Mouse (Mus musculus): Measurements from ENCODE around the gene Tmem132d. TPM values are rescaled to one million over a fixed set of nuclear protein-coding genes. Genes with fewer than 3 reads are reported as not detected.

Tmem132d gene
- 1.9 and 2.1 TPM in 2 replicates for polyA plus RNA-seq (2014; fragmentation: Nextera tagmentation; extraction: Ambion mirVana)

DNA sequence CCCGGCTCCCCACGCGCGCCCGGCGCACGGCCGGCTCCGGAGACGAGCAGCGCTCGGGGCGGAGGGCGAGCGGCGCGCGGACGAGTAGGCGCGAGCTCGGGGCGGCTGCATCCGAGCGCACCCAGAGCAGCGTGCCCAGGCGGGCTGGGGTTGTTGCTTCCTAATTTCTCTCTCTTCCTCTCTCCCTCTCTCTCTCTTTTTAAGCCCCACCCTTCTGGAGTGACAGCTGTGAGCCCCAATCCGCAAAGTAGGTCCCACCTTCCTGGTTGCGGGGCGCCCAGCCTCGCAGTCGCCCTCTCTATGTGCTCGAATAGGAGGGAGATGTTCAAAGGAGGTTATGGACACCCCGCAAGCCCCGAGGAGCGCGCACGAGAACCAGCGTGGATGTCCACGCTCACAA lies at the start of gene Tmem132d:
Tmem132d (minus strand) TSS at position 162 of the 400 bp plus-strand sequence.
- Histone ChIP-seq H3K27me3 (ENCODE audit: control insufficient read depth, insufficient read depth, low read length) (peaks cover 32% of the 10 kb centered on the region), H3K4me3 (ENCODE audit: low read depth, low read length) (peak within 1 kb of the TSS; percentile 48), H3K9me3 (ENCODE audit: control insufficient read depth, low read length) (no peaks in the 10 kb centered on the region), H3K36me3 (ENCODE audit: control insufficient read depth, insufficient read depth, low read length) (no peaks in the 10 kb centered on the region), H3K9ac (ENCODE audit: low read length) (peak within 1 kb of the TSS; percentile 50), H3K27ac (ENCODE audit: low read depth, low read length) (no peak within 1 kb of the TSS), H3K4me2 (ENCODE audit: low read depth) (peak within 1 kb of the TSS; percentile 81), H3K4me1 (ENCODE audit: control insufficient read depth, insufficient read depth, low read length) (peaks cover 7% of the 10 kb centered on the region; the same call in 1 of the 2 replicates)
- DNase-seq (ENCODE audit: low spot score) (peak; percentile 55), ATAC-seq (ENCODE audit: insufficient read depth, low FRiP score, low TSS enrichment) (no peak)
- WGBS = under 1% methylated on average over 38 of the region's 40 CpGs

DNA sequence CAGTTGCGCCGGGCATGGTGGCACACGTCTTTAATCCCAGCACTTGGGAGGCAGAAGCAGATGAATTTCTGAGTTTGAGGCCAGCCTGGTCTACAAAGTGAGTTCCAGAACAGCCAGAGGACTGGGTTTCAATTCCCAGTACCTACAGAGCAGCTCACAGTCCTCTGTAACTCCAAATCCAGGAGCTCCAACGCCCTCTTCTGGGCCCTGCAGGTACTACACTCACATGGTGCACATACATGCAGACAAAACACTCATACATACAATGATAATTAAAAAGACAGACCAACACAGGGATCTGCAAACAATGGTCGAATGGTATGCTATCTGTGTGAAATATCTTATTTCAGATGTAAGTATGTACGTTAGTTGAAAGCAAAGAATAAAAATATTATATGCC lies 47.9 kb upstream of the Tmem132d start:
- Histone ChIP-seq H3K4me2 (ENCODE audit: low read depth) (no peak overlapping the region), H3K27me3 (ENCODE audit: control insufficient read depth, insufficient read depth, low read length) (no peaks in the 10 kb centered on the region), H3K4me1 (ENCODE audit: control insufficient read depth, insufficient read depth, low read length) (peaks cover 6% of the 10 kb centered on the region), H3K9ac (ENCODE audit: low read length) (no peak overlapping the region), H3K27ac (ENCODE audit: low read depth, low read length) (no peak overlapping the region), H3K36me3 (ENCODE audit: control insufficient read depth, insufficient read depth, low read length) (no peaks in the 10 kb centered on the region), H3K9me3 (ENCODE audit: control insufficient read depth, low read length) (no peaks in the 10 kb centered on the region), H3K4me3 (ENCODE audit: low read depth, low read length) (no peak overlapping the region)
- WGBS = 82% methylated on average over 6 of the region's 6 CpGs
- DNase-seq (ENCODE audit: low spot score) = no peak
- ATAC-seq (ENCODE audit: insufficient read depth, low FRiP score, low TSS enrichment) = no peak

DNA sequence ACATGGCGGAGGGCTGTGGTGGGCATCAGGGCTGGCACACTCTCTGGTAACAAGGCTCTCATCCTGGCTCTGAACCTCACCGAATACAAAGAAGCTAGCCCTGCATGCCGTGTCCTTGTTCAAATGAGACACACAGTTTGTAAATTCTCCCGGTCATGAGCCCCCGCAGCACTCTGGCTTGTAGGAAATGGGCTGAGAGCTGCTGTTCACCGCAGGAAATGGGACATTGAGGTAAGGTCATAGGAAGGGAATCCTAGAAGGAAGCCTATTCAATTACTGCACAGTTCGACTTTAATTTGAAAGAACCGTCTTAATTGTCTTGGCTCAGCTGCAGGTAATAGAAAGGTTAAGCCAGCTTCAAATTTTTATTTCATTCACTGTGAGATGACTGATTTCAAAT lies 42.5 kb upstream of the Tmem132d start:
- Histone ChIP-seq H3K27ac (ENCODE audit: low read depth, low read length) (no peak overlapping the region), H3K4me3 (ENCODE audit: low read depth, low read length) (no peak overlapping the region), H3K27me3 (ENCODE audit: control insufficient read depth, insufficient read depth, low read length) (no peaks in the 10 kb centered on the region), H3K36me3 (ENCODE audit: control insufficient read depth, insufficient read depth, low read length) (no peaks in the 10 kb centered on the region), H3K4me2 (ENCODE audit: low read depth) (no peak overlapping the region), H3K4me1 (ENCODE audit: control insufficient read depth, insufficient read depth, low read length) (no peaks in the 10 kb centered on the region), H3K9ac (ENCODE audit: low read length) (no peak overlapping the region), H3K9me3 (ENCODE audit: control insufficient read depth, low read length) (no peaks in the 10 kb centered on the region)
- ATAC-seq (ENCODE audit: insufficient read depth, low FRiP score, low TSS enrichment) = no peak
- WGBS = 86% methylated on average over 8 of the region's 8 CpGs
- DNase-seq (ENCODE audit: low spot score) = no peak

DNA sequence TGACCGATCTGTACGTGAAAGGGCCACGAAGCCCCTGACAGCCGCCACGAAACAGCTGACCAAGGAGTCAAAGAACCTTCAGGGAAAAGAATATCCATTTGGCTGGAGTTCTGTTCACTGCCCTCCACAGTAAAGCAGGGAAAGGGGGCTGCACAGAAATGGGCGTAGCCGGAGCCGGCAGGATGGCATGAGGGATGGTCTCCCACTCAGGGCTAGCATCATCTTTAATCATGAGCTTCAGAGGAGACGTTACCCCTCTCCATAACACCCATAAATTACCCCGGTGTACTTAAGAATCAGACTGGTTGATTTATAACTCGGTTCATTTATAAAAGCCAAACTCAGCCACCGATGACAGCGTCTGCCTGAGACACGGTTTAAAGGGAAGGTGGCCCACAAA lies 36.9 kb upstream of the Tmem132d start:
- Histone ChIP-seq H3K9me3 (ENCODE audit: control insufficient read depth, low read length) (no peaks in the 10 kb centered on the region), H3K4me3 (ENCODE audit: low read depth, low read length) (no peak overlapping the region), H3K4me2 (ENCODE audit: low read depth) (no peak overlapping the region), H3K4me1 (ENCODE audit: control insufficient read depth, insufficient read depth, low read length) (no peaks in the 10 kb centered on the region), H3K9ac (ENCODE audit: low read length) (no peak overlapping the region), H3K36me3 (ENCODE audit: control insufficient read depth, insufficient read depth, low read length) (no peaks in the 10 kb centered on the region), H3K27ac (ENCODE audit: low read depth, low read length) (no peak overlapping the region), H3K27me3 (ENCODE audit: control insufficient read depth, insufficient read depth, low read length) (no peaks in the 10 kb centered on the region)
- ATAC-seq (ENCODE audit: insufficient read depth, low FRiP score, low TSS enrichment) (no peak), DNase-seq (ENCODE audit: low spot score) (no peak)
- 49% methylated on average over 14 of the region's 14 CpGs for WGBS

DNA sequence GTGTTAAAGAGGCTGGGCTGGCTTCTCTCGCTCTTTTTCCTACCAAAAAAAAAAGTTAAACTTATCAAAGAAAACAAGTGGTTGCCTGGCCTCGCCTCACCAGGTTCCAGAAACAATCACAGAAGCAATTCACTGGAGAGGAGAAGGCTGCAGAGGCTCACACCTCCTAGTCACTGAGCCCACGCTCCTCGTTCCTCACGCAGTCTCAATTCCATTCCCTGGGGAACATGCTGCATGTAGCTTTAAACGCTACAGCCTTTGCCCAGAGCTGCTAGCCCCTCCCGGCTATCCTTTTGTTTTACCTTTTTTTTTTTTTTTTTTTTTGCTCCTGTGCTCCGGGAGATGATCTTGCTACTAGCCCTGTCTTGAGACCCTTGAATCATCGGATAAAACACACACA lies 31.6 kb upstream of the Tmem132d start:
- H3K27me3 ChIP-seq (ENCODE audit: control insufficient read depth, insufficient read depth, low read length) = no peaks in the 10 kb centered on the region
- ATAC-seq (ENCODE audit: insufficient read depth, low FRiP score, low TSS enrichment) = no peak
- WGBS = 12% methylated on average over 9 of the region's 9 CpGs
- no peak overlapping the region for H3K4me3 ChIP-seq (ENCODE audit: low read depth, low read length)
- H3K4me2 ChIP-seq (ENCODE audit: low read depth) = no peak overlapping the region
- H3K4me1 ChIP-seq (ENCODE audit: control insufficient read depth, insufficient read depth, low read length) = no peaks in the 10 kb centered on the region
- DNase-seq (ENCODE audit: low spot score) = no peak
- no peaks in the 10 kb centered on the region for H3K36me3 ChIP-seq (ENCODE audit: control insufficient read depth, insufficient read depth, low read length)
- H3K9me3 ChIP-seq (ENCODE audit: control insufficient read depth, low read length) = no peaks in the 10 kb centered on the region
- H3K9ac ChIP-seq (ENCODE audit: low read length) = no peak overlapping the region
- no peak overlapping the region for H3K27ac ChIP-seq (ENCODE audit: low read depth, low read length)

DNA sequence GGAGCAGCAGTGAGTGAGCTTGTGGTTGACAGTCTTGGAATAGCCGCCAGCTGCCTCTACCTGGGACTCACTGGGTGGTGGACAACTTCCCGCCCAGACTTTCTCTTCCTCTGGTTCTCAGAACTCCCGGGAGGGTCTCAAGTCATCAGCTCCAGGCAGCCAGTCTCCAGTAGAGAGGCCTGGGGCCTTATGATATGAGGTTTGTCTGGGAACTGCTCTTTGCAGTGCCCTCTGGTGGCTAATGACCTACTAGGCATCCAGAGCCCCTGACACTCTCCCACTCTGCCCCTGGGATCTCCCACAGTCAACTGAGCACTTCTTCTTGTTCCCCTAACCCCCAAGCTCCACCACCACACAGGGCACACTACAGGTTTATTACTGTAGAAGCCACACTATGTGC lies 27.7 kb upstream of the Tmem132d start:
- DNase-seq (ENCODE audit: low spot score) = no peak
- H3K4me1 ChIP-seq (ENCODE audit: control insufficient read depth, insufficient read depth, low read length) = no peaks in the 10 kb centered on the region
- H3K9me3 ChIP-seq (ENCODE audit: control insufficient read depth, low read length) = no peaks in the 10 kb centered on the region
- H3K36me3 ChIP-seq (ENCODE audit: control insufficient read depth, insufficient read depth, low read length) = no peaks in the 10 kb centered on the region
- H3K4me2 ChIP-seq (ENCODE audit: low read depth) = no peak overlapping the region
- H3K27me3 ChIP-seq (ENCODE audit: control insufficient read depth, insufficient read depth, low read length) = no peaks in the 10 kb centered on the region
- H3K27ac ChIP-seq (ENCODE audit: low read depth, low read length) = no peak overlapping the region
- H3K9ac ChIP-seq (ENCODE audit: low read length) = no peak overlapping the region
- no peak overlapping the region for H3K4me3 ChIP-seq (ENCODE audit: low read depth, low read length)
- WGBS = 41% methylated on average over 3 of the region's 3 CpGs
- ATAC-seq (ENCODE audit: insufficient read depth, low FRiP score, low TSS enrichment) = no peak; the same call in 1 of the 2 replicates

DNA sequence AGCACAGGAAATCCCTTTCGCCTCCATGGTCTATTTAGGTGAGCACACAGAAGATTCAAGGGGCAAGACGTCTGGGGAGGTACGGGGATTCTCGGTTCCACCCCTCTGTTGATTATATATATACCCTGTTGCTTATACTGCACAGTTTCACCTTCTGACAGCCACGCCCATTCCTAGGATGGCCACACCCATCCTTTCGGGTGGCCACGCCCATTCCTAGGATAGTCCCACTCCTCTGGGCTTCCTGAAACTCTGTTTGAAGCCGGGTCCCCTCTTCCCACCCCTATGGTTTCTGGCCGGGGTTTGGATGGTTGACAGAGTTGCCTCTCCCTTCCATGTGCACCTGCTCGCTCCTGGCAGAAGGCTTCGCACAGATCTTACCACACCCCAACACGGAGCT lies 22.9 kb upstream of the Tmem132d start:
- H3K9ac ChIP-seq (ENCODE audit: low read length) = no peak overlapping the region
- no peaks in the 10 kb centered on the region for H3K9me3 ChIP-seq (ENCODE audit: control insufficient read depth, low read length)
- H3K27ac ChIP-seq (ENCODE audit: low read depth, low read length) = no peak overlapping the region
- no peaks in the 10 kb centered on the region for H3K36me3 ChIP-seq (ENCODE audit: control insufficient read depth, insufficient read depth, low read length)
- DNase-seq (ENCODE audit: low spot score) (no peak), ATAC-seq (ENCODE audit: insufficient read depth, low FRiP score, low TSS enrichment) (no peak)
- H3K4me2 ChIP-seq (ENCODE audit: low read depth) = no peak overlapping the region
- H3K4me3 ChIP-seq (ENCODE audit: low read depth, low read length) = no peak overlapping the region
- no peaks in the 10 kb centered on the region for H3K4me1 ChIP-seq (ENCODE audit: control insufficient read depth, insufficient read depth, low read length)
- WGBS = 76% methylated on average over 12 of the region's 12 CpGs
- no peaks in the 10 kb centered on the region for H3K27me3 ChIP-seq (ENCODE audit: control insufficient read depth, insufficient read depth, low read length)

DNA sequence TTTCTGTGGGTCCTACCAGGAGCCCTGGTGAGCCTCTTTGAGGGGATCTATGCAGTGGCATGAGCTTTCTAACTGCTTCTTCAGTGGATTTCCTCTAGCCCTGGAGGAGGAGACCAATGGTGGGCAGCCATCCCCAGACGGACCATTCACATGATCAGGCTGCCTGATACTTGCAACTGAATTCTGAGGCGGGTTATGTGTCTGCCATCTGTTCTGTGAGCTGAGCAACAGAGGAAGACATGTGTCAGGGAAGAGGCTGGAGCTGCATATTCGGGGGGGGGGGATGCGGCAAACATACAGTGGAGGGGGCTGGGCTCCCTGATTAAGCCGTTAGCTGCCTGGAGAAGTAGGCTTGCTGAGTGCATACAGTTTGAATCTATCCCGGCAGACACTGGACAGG lies 19.3 kb upstream of the Tmem132d start:
- no peak overlapping the region for H3K9ac ChIP-seq (ENCODE audit: low read length)
- no peak overlapping the region for H3K27ac ChIP-seq (ENCODE audit: low read depth, low read length)
- WGBS = 33% methylated on average over 6 of the region's 6 CpGs
- DNase-seq (ENCODE audit: low spot score) (no peak), ATAC-seq (ENCODE audit: insufficient read depth, low FRiP score, low TSS enrichment) (no peak)
- H3K27me3 ChIP-seq (ENCODE audit: control insufficient read depth, insufficient read depth, low read length) = no peaks in the 10 kb centered on the region
- H3K4me2 ChIP-seq (ENCODE audit: low read depth) = no peak overlapping the region
- H3K4me1 ChIP-seq (ENCODE audit: control insufficient read depth, insufficient read depth, low read length) = no peaks in the 10 kb centered on the region
- H3K36me3 ChIP-seq (ENCODE audit: control insufficient read depth, insufficient read depth, low read length) = no peaks in the 10 kb centered on the region
- no peak overlapping the region for H3K4me3 ChIP-seq (ENCODE audit: low read depth, low read length)
- no peaks in the 10 kb centered on the region for H3K9me3 ChIP-seq (ENCODE audit: control insufficient read depth, low read length)

DNA sequence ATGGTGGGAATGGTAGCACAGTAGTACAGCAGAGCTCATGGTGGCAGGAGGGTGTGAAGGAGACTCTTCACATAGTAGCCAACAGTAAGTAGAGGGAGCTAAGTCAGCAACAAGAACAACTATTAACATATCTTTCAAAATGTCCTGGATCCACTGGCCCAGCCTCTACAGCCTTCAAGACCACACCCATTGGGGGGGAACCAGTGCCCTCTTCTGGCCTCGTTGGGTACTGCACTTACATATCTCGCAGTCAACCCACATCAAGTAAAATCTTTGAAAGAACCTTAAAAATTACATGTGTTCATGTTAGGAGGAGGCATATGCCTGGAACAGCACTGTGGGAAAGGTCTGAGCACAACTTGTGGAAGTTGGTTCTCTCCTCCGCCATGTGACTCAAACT lies 17.9 kb upstream of the Tmem132d start:
- Histone ChIP-seq H3K4me2 (ENCODE audit: low read depth) (no peak overlapping the region), H3K36me3 (ENCODE audit: control insufficient read depth, insufficient read depth, low read length) (no peaks in the 10 kb centered on the region), H3K27ac (ENCODE audit: low read depth, low read length) (no peak overlapping the region), H3K4me1 (ENCODE audit: control insufficient read depth, insufficient read depth, low read length) (no peaks in the 10 kb centered on the region), H3K4me3 (ENCODE audit: low read depth, low read length) (no peak overlapping the region), H3K27me3 (ENCODE audit: control insufficient read depth, insufficient read depth, low read length) (no peaks in the 10 kb centered on the region), H3K9ac (ENCODE audit: low read length) (no peak overlapping the region), H3K9me3 (ENCODE audit: control insufficient read depth, low read length) (no peaks in the 10 kb centered on the region)
- DNase-seq (ENCODE audit: low spot score) (no peak), ATAC-seq (ENCODE audit: insufficient read depth, low FRiP score, low TSS enrichment) (no peak)
- WGBS = 71% methylated on average over 3 of the region's 3 CpGs

All from neural tube, embryonic 11.5 days (tissue).